In genomic region chr6:57711726-57712125, GRCm38 (mm10) we compare ENCODE assay signal across 13 mouse cellular contexts. TPM values are rescaled to one million over a fixed set of nuclear protein-coding genes. Genes with fewer than 3 reads are reported as not detected.
DNase-seq lines count a peak whose midpoint lies in the region; ATAC-seq and TF ChIP-seq lines count a peak whose summit lies in the region.
"Had no signal": no experiment of that assay in that cellular context is flagged by ENCODE, and none has a peak within 500 bp of the region (broad histone marks: within the 10 kb centered on the region; RNA-seq: fewer than 3 reads in every experiment).

No protein-coding gene starts in this region.

- H3K4me1 ChIP-seq in liver, postnatal 0 days (ENCODE audit: insufficient read depth): no peaks in the 10 kb centered on the region
- H3K4me1 ChIP-seq in kidney, adult 2 months (ENCODE audit: control insufficient read depth, insufficient read depth, low read length): no peaks in the 10 kb centered on the region

- H3K36me3 ChIP-seq in liver, postnatal 0 days (replicated peaks; ENCODE audit: insufficient read depth, low read length): no peaks in the 10 kb centered on the region
- no peaks in the 10 kb centered on the region for H3K36me3 ChIP-seq in kidney, adult 2 months (ENCODE audit: control insufficient read depth, insufficient read depth, low read length)

- intact Hi-C loops in gastrocnemius, adult 2 months (cut with DNase I): no loop called here

- TF ChIP-seq POLR2A in kidney, adult 2 months (IDR thresholded peaks at IDR 0.05; ENCODE audit: low read depth, low read length): no peak

- H3K27ac ChIP-seq in gastrocnemius, adult 2 months: no peak overlapping the region
- H3K27ac ChIP-seq in liver, postnatal 0 days (ENCODE audit: low read depth): no peak overlapping the region
- H3K27ac ChIP-seq in kidney, adult 2 months (ENCODE audit: insufficient read depth, low read depth, low read length): no peak overlapping the region
- H3K27ac ChIP-seq: liver, embryonic 15.5 days had no signal

- no peak overlapping the region for H3K4me3 ChIP-seq in gastrocnemius, adult 2 months
- no peak overlapping the region for H3K4me3 ChIP-seq in liver, postnatal 0 days (ENCODE audit: low read depth, low read length)
- H3K4me3 ChIP-seq in kidney, adult 2 months (ENCODE audit: insufficient read depth, low read depth, low read length): no peak overlapping the region
- H3K4me3 ChIP-seq: liver, embryonic 15.5 days had no signal

- no peak overlapping the region for H3K4me2 ChIP-seq in liver, postnatal 0 days (ENCODE audit: low read depth, low read length)
- H3K4me2 ChIP-seq: liver, embryonic 15.5 days had no signal

- TF ChIP-seq CTCF in gastrocnemius, adult 2 months (IDR thresholded peaks at IDR 0.05): peak; percentile 19; the same call in 1 of the 2 replicates
- TF ChIP-seq CTCF in liver, postnatal 0 days (IDR thresholded peaks at IDR 0.05; ENCODE audit: low read depth): peak; percentile 32
- TF ChIP-seq CTCF in kidney, adult 2 months (conservative IDR thresholded peaks at IDR 0.05; ENCODE audit: insufficient read depth, insufficient read length, low read depth, low read length): no peak

- H3K9me3 ChIP-seq in liver, postnatal 0 days (ENCODE audit: low read length): no peaks in the 10 kb centered on the region
- H3K9me3 ChIP-seq: liver, embryonic 15.5 days had no signal

- WGBS in liver, postnatal 0 days (ENCODE audit: insufficient replicate concordance): 9% methylated on average over 1 of the region's 1 CpGs
- 12% methylated on average over 1 of the region's 1 CpGs for WGBS in kidney, adult 2 months

- no peak overlapping the region for H3K9ac ChIP-seq in liver, postnatal 0 days (replicated peaks)
- H3K9ac ChIP-seq: liver, embryonic 15.5 days had no signal

- TF ChIP-seq EP300 in liver, postnatal 0 days (IDR thresholded peaks at IDR 0.05; ENCODE audit: low read depth): no peak

- ATAC-seq in liver, postnatal 0 days: peak; percentile 43; the same call in 1 of the 2 replicates
- ATAC-seq: activated CD4-positive, CD25-positive, alpha-beta regulatory T cell, adult 4 months had no signal

- no peak for DNase-seq in gastrocnemius, adult 2 months
- DNase-seq in gastrocnemius, postnatal 25 days: no peak
- peak; percentile 5 for DNase-seq in 3134 (ENCODE audit: extremely low read depth, insufficient read length, low spot score)
- peak; percentile 26 for DNase-seq in Muller cell, postnatal 12 days (ENCODE audit: inconsistent ontology term)
- no peak for DNase-seq in liver, postnatal 0 days
- no peak for DNase-seq in ovary, postnatal 14 days (ENCODE audit: low spot score)
- no peak for DNase-seq in right cerebral cortex, postnatal 4 days
- DNase-seq in kidney, adult 2 months: no peak
- DNase-seq: heart, postnatal 10 days; kidney, adult 11 months; thymus, postnatal 25 days had no signal

- H3K27me3 ChIP-seq in liver, postnatal 0 days (ENCODE audit: insufficient read depth, low read length): no peaks in the 10 kb centered on the region
- no peaks in the 10 kb centered on the region for H3K27me3 ChIP-seq in kidney, adult 2 months (replicated peaks; ENCODE audit: control insufficient read depth, insufficient read depth, low read length)
- H3K27me3 ChIP-seq: liver, embryonic 15.5 days had no signal

RNA-seq across cellular contexts. Expression of gene Lancl2, which starts 9.4 kb away (rescaled TPM):
- 10 to 100 TPM in 1 of 2 experiments, 1 to 10 TPM in 1; 9.0 to 10.7 TPM for total RNA-seq in gastrocnemius, adult 2 months (2021)
- total RNA-seq in gastrocnemius, postnatal 25 days (2021): 1 to 10 TPM; 8.1 to 8.5 TPM
- polyA plus RNA-seq in liver, postnatal 0 days (2015; fragmentation: Nextera tagmentation; extraction: Ambion mirVana): 6.4 and 8.0 TPM in 2 replicates
- polyA plus RNA-seq in kidney, adult 2 months (2012; rRNA removed): 4.1 and 5.0 TPM in 2 replicates

RNA-seq across cellular contexts. Expression of gene Pyurf, which starts 19.8 kb away (rescaled TPM):
- 10 to 100 TPM; 10.3 to 15.1 TPM for total RNA-seq in gastrocnemius, adult 2 months (2021)
- total RNA-seq in gastrocnemius, postnatal 25 days (2021): 10 to 100 TPM; 13.6 to 14.4 TPM
- 12.3 TPM in 2 replicates for polyA plus RNA-seq in liver, postnatal 0 days (2015; fragmentation: Nextera tagmentation; extraction: Ambion mirVana)
- polyA plus RNA-seq in kidney, adult 2 months (2012; rRNA removed): 19.2 and 19.5 TPM in 2 replicates

Comparison
In these comparisons a context has a peak if more than half of its experiments do, and no peak if none do; other contexts are left out.
1. DNase-seq: peak in 3134 (single experiment) and Muller cell, postnatal 12 days (single experiment); none in gastrocnemius, adult 2 months (single experiment), gastrocnemius, postnatal 25 days (single experiment), liver, postnatal 0 days (single experiment), ovary, postnatal 14 days (single experiment), right cerebral cortex, postnatal 4 days (single experiment) and kidney, adult 2 months (single experiment).